Mouse (Mus musculus): ENCODE data around the gene Ndufs8.

DNA sequence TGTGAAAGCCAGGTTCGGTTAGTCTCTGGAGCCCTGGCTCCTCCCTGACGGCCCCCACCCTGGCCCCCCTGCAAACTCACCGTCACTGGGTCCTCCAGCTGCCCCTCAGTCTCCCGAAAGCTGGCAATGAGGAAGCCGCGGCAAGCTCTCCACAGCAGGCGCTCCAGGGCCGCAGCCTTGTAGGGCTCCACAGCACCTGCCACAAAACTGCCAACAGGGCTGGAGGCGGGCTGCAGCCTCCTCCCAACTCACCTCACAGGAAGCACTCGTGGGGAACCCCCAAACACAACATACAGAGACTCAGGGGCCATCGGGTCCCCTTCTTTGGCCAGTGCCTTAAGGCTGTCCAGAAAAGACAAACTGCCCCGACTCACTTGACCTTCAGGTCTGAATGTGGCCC is 9.6 kb downstream of the Ndufs8 start:
- TF ChIP-seq POLR2A (IDR thresholded peaks at IDR 0.05; ENCODE audit: insufficient read depth, low read length) (no peak), CTCF (IDR thresholded peaks at IDR 0.05; ENCODE audit: low read depth, low read length) (no peak)
